Mouse (Mus musculus): ENCODE results near the gene Ccl20. TPM values are rescaled to one million over a fixed set of nuclear protein-coding genes. Genes with fewer than 3 reads are reported as not detected.

Gene Ccl20
- polyA plus RNA-seq, 1 experiment: not detected

DNA sequence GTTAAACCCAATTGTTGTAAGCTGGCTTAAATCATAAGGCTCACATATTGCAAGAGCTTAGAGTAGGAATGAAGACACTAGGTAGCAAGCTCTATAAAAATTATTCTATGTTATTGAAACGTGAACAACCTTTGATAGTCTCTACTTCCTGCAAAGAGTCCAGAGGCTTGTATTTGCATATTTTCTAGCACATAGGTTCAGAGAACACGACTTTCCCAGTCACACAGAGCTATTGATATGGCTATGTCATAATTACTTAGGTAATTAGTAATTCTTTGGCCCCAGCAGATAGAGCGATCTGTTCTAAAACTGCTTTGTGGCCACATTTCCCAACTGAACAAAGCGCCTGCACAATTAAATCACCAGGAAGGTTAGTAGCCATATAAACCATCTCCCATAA, 19.6 kb upstream of the Ccl20 start:
- Histone ChIP-seq H3K27ac (ENCODE audit: control insufficient read depth, insufficient read depth, low read depth, low read length) (no peak overlapping the region), H3K4me3 (ENCODE audit: control insufficient read depth, low read depth, low read length) (no peak overlapping the region), H3K4me1 (ENCODE audit: control insufficient read depth, insufficient read depth, low read length) (no peaks in the 10 kb centered on the region), H3K27me3 (ENCODE audit: control insufficient read depth, insufficient read depth, low read length) (no peaks in the 10 kb centered on the region), H3K36me3 (ENCODE audit: control insufficient read depth, insufficient read depth, low read length) (no peaks in the 10 kb centered on the region)
- TF ChIP-seq POLR2A (IDR thresholded peaks at IDR 0.05; ENCODE audit: control insufficient read depth, low read depth, low read length) (no peak), CTCF (IDR thresholded peaks at IDR 0.05; ENCODE audit: control insufficient read depth, insufficient read depth, insufficient replicate concordance, low read depth, low read length) (no peak)

- no peaks in the 10 kb centered on the region for H3K27me3 ChIP-seq (ENCODE audit: control insufficient read depth, insufficient read depth, low read length)
- H3K27ac ChIP-seq (ENCODE audit: control insufficient read depth, insufficient read depth, low read depth, low read length): no peak overlapping the region
- no peak for TF ChIP-seq CTCF (IDR thresholded peaks at IDR 0.05; ENCODE audit: control insufficient read depth, insufficient read depth, insufficient replicate concordance, low read depth, low read length)
- no peak for TF ChIP-seq POLR2A (IDR thresholded peaks at IDR 0.05; ENCODE audit: control insufficient read depth, low read depth, low read length)
- H3K4me1 ChIP-seq (ENCODE audit: control insufficient read depth, insufficient read depth, low read length): no peaks in the 10 kb centered on the region
- no peak overlapping the region for H3K4me3 ChIP-seq (ENCODE audit: control insufficient read depth, low read depth, low read length)
- no peaks in the 10 kb centered on the region for H3K36me3 ChIP-seq (ENCODE audit: control insufficient read depth, insufficient read depth, low read length)
Observed at GRCm38 (mm10) chr1:83099160-83099559, 17.4 kb upstream of the Ccl20 start.

DNA sequence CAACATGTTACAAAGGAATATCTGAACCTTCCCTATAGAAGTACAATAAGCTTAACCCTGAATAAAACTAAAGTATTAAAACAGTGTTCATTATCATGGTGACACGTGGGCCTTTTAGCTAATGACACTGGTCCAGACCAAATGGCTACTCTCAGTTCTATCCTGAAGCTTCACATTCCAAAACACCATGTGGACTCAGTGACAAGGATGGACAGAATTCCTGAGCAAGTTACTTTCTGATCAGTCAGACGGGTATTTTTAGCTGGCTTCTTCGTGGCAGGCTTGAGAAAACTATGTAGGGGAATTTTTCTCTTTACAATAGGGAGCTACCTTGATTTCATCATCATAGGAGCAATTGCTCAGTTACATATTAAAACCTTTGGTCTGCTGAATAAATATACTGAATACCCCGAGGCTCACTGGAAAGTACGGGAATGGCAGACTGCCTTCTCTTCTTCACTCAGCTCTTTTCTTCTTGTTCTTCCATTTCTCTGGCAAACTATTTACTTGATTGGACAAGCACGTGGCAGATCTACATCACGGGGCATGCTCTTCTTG, 16.9 kb upstream of the Ccl20 start:
- H3K27ac ChIP-seq (ENCODE audit: control insufficient read depth, insufficient read depth, low read depth, low read length): no peak overlapping the region
- H3K4me3 ChIP-seq (ENCODE audit: control insufficient read depth, low read depth, low read length): no peak overlapping the region
- no peaks in the 10 kb centered on the region for H3K36me3 ChIP-seq (ENCODE audit: control insufficient read depth, insufficient read depth, low read length)
- TF ChIP-seq CTCF (IDR thresholded peaks at IDR 0.05; ENCODE audit: control insufficient read depth, insufficient read depth, insufficient replicate concordance, low read depth, low read length): no peak
- TF ChIP-seq POLR2A (IDR thresholded peaks at IDR 0.05; ENCODE audit: control insufficient read depth, low read depth, low read length): no peak
- no peaks in the 10 kb centered on the region for H3K27me3 ChIP-seq (ENCODE audit: control insufficient read depth, insufficient read depth, low read length)
- H3K4me1 ChIP-seq (ENCODE audit: control insufficient read depth, insufficient read depth, low read length): no peaks in the 10 kb centered on the region

GRCm38 (mm10) chr1:83101891-83102290, 14.7 kb upstream of the Ccl20 start:
- no peak for TF ChIP-seq CTCF (IDR thresholded peaks at IDR 0.05; ENCODE audit: control insufficient read depth, insufficient read depth, insufficient replicate concordance, low read depth, low read length)
- no peak for TF ChIP-seq POLR2A (IDR thresholded peaks at IDR 0.05; ENCODE audit: control insufficient read depth, low read depth, low read length)
- no peak overlapping the region for H3K27ac ChIP-seq (ENCODE audit: control insufficient read depth, insufficient read depth, low read depth, low read length)
- H3K36me3 ChIP-seq (ENCODE audit: control insufficient read depth, insufficient read depth, low read length): no peaks in the 10 kb centered on the region
- no peak overlapping the region for H3K4me3 ChIP-seq (ENCODE audit: control insufficient read depth, low read depth, low read length)
- H3K4me1 ChIP-seq (ENCODE audit: control insufficient read depth, insufficient read depth, low read length): no peaks in the 10 kb centered on the region
- H3K27me3 ChIP-seq (ENCODE audit: control insufficient read depth, insufficient read depth, low read length): no peaks in the 10 kb centered on the region

DNA sequence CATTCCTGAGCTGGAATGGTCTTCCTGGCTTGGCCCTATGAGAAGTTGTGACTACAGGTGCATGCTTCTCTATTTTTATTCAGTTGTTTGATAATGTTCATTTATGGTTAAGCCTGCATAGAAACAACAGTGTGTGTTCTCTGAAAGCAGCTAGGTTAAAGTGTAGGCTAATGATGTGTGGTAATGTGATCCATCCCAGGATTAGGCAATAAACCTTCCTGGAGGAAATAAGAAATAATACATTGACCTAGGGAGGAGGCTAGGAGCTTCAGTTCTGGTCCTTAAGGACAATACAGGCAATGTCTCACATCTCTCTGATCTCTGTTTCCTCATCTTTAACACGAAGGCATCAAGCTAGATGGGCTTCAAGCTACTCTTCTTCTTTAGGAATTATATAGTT, 11.1 kb upstream of the Ccl20 start:
- no peak overlapping the region for H3K27ac ChIP-seq (ENCODE audit: control insufficient read depth, insufficient read depth, low read depth, low read length)
- H3K4me1 ChIP-seq (ENCODE audit: control insufficient read depth, insufficient read depth, low read length): no peaks in the 10 kb centered on the region
- TF ChIP-seq CTCF (IDR thresholded peaks at IDR 0.05; ENCODE audit: control insufficient read depth, insufficient read depth, insufficient replicate concordance, low read depth, low read length) (no peak), POLR2A (IDR thresholded peaks at IDR 0.05; ENCODE audit: control insufficient read depth, low read depth, low read length) (no peak)

DNA sequence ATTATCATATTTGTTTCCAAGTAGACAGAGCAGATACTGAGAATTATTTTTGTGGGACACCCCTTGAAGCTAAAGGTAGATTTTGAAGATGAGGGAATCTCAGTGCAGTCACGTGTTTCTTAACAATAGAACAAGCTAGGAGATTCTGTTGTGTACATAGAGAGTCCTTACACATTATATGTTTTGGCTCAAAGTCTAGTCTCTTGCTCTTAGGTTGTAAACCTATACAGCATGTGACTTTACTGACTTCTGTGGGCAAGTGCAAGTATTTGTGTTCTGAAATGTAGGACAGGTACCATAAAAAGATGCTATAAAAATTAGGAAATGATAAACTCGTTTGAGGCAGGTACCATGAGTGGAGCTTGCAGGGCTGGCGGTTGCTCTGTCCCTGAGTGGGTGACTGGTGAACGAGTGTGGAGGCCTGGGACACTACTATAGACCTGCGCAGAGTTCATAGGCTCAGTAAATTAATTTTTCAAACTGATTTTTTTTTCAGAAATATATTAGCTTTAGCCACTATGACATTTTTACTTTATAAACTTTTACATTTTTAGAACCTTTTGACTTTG, 9.1 kb upstream of the Ccl20 start:
- Histone ChIP-seq H3K27me3 (ENCODE audit: control insufficient read depth, insufficient read depth, low read length) (no peaks in the 10 kb centered on the region), H3K36me3 (ENCODE audit: control insufficient read depth, insufficient read depth, low read length) (no peaks in the 10 kb centered on the region), H3K27ac (ENCODE audit: control insufficient read depth, insufficient read depth, low read depth, low read length) (no peak overlapping the region), H3K4me1 (ENCODE audit: control insufficient read depth, insufficient read depth, low read length) (no peaks in the 10 kb centered on the region), H3K4me3 (ENCODE audit: control insufficient read depth, low read depth, low read length) (no peak overlapping the region)
- TF ChIP-seq CTCF (IDR thresholded peaks at IDR 0.05; ENCODE audit: control insufficient read depth, insufficient read depth, insufficient replicate concordance, low read depth, low read length) (no peak), POLR2A (IDR thresholded peaks at IDR 0.05; ENCODE audit: control insufficient read depth, low read depth, low read length) (no peak)

More for the DNA sequence above, 11.1 kb upstream of the Ccl20 start:
- Histone ChIP-seq H3K36me3 (ENCODE audit: control insufficient read depth, insufficient read depth, low read length) (no peaks in the 10 kb centered on the region), H3K27me3 (ENCODE audit: control insufficient read depth, insufficient read depth, low read length) (no peaks in the 10 kb centered on the region), H3K4me3 (ENCODE audit: control insufficient read depth, low read depth, low read length) (no peak overlapping the region)

GRCm38 (mm10) chr1:83110992-83111391, 5.6 kb upstream of the Ccl20 start:
- Histone ChIP-seq H3K4me3 (ENCODE audit: control insufficient read depth, low read depth, low read length) (no peak overlapping the region), H3K27me3 (ENCODE audit: control insufficient read depth, insufficient read depth, low read length) (no peaks in the 10 kb centered on the region), H3K36me3 (ENCODE audit: control insufficient read depth, insufficient read depth, low read length) (no peaks in the 10 kb centered on the region), H3K4me1 (ENCODE audit: control insufficient read depth, insufficient read depth, low read length) (no peaks in the 10 kb centered on the region), H3K27ac (ENCODE audit: control insufficient read depth, insufficient read depth, low read depth, low read length) (no peak overlapping the region)
- TF ChIP-seq POLR2A (IDR thresholded peaks at IDR 0.05; ENCODE audit: control insufficient read depth, low read depth, low read length): no peak
- TF ChIP-seq CTCF (IDR thresholded peaks at IDR 0.05; ENCODE audit: control insufficient read depth, insufficient read depth, insufficient replicate concordance, low read depth, low read length): no peak
